Mouse (Mus musculus) stomach, postnatal 0 days (tissue): ENCODE measurements around the gene Frmd4b.

ENCODE experiments used
- CTCF ChIP-seq: IDR thresholded peaks from 2 replicates; pipeline ENCODE4 v1.5.1; 2016; ENCODE audit warnings: antibody characterized with exemption, low read depth, mild to moderate bottlenecking, moderate library complexity
- EP300 ChIP-seq: optimal IDR thresholded peaks from 2 replicates; pipeline ENCODE3; 2016; ENCODE audit warnings: antibody characterized with exemption

GRCm38 (mm10) chr6:97286332-97286731 is 331.0 kb downstream of the Frmd4b start:
- no peak for TF ChIP-seq EP300
- no peak for TF ChIP-seq CTCF
